Mouse (Mus musculus): Measurements from ENCODE around the gene Dnajb3.

Gene Dnajb3

DNA sequence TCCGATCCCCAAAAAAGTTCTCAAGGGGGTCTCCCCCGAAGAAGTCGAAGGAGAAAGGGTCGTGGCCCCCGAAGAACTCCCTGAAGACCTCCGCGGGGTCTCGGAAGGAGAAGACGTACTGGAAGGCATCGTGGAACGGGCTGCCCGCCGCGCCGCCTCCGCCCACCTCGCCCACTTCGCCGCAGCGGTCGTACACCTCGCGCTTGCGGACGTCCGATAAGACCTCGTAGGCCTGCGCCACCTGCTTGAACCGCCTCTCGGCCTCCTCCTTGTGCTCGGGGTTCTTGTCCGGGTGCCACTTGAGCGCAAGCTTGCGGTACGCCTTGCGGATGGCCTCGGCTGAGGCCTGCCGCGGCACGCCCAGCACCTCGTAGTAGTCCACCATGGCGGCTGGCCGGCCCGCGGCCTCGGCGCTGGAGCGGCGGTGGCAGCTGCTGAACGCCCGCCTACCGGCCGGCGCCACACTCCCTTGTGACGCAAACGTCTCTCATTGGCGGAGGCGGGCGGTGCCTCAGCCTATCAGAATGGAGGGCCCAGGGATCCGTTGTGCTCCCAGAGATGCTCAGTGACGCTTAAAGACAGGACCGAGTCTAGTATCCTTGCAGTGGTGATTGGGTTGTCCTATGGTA lies at the start of gene Dnajb3:
Gene Dnajb3 (minus strand): TSS at position 489 of the 629 bp plus-strand sequence.
- DNase-seq (ENCODE audit: low read depth) = no peak

DNA sequence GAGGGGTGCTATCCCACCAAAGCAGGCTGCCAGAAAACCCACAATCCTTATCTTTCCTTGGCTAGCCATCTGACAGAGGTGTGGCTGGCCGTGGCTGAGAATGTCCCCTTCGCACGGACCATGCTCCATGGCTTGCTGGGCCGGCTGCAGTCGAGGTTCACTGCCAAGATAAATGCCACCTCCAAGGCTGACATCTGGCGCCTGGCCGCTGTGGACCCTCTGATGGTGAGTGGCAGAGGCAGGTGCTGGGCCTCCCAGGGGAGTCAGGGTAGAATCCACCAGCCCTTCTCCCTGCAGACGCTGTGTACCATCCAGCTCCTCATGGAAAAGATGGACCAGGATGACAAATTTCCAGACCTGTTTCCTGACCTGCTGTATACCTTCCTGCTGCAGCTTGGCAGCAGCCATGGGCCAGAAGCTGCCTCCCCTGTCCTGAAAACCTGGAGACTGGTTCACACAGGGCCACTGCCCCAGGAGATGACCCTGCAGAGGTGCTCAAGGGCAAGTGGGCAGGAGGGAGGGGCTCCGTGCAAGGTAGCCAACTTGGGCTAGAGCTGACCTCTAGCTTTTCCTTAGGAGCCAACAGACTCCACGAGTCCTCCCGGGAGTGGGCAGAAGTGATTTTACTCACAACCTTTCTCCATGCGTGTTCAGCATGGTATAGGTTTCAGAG lies 49.3 kb upstream of the Dnajb3 start:
- no peak for DNase-seq (ENCODE audit: low read depth)

GRCm38 (mm10) chr1:88253540-88253939 lies 48.0 kb upstream of the Dnajb3 start:
- DNase-seq (ENCODE audit: low read depth) = no peak

GRCm38 (mm10) chr1:88253106-88253505 lies 47.5 kb upstream of the Dnajb3 start:
- DNase-seq (ENCODE audit: low read depth) = no peak

GRCm38 (mm10) chr1:88250023-88250422 lies 44.4 kb upstream of the Dnajb3 start:
- no peak for DNase-seq (ENCODE audit: low read depth)

DNA sequence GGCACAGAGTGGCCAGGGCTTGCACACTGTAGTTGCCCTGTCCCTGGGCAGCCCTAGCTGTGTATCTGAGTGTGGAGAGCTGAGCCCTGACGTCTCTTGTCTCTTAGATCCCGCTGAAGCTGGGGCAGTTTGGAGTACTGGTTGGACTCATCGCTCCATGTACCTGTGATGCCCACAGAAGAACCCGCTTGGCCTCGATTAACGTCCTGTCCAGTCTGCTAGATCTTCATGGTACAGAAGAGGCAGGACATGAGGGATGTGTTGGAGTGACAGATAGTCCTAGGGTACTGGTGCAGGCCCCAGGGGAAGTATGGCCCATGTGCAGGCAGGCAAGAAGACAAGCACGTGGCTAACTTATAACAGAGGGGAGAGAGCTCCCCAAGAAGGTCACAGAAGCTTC lies 44.0 kb upstream of the Dnajb3 start:
- no peak for DNase-seq (ENCODE audit: low read depth)

DNA sequence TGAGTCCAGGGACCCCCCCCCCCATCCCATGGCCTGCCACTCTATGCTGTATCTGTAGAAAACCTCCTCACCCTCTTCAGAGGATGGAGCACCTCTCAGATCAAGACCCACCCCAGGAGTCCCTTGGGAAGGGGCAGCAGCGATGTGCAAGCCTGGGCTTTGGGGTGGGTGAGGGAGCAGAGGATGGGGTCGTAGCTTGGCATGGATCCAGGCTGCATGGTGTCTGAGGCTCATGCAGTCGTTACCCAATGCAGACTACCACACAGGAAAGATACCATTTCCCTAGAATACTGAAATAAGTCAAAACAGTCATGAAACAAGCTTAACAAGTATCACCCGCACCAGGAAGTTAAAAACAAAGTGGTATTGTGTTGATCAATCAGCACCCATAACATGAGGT lies 43.1 kb upstream of the Dnajb3 start:
- no peak for DNase-seq (ENCODE audit: low read depth)

DNA sequence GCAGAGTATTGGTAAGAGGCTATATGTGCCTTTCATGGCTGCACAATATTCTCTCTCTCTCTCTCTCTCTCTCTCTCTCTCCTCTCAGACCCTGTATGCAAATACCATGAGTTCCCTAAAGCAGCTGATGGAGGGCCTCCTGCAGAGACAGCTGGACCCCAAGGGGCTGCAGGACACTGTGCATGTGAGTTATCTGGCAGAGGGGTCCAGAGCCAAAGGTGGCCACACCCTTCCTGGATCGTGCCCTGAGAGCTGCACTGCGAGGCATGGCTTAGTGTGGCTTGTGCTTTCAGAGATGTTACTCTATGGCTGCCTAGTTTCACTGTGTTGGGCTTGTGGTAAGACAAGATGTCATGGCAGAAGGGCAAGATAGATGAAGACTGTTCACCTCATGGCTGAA lies 42.1 kb upstream of the Dnajb3 start:
- no peak for DNase-seq (ENCODE audit: low read depth)

DNA sequence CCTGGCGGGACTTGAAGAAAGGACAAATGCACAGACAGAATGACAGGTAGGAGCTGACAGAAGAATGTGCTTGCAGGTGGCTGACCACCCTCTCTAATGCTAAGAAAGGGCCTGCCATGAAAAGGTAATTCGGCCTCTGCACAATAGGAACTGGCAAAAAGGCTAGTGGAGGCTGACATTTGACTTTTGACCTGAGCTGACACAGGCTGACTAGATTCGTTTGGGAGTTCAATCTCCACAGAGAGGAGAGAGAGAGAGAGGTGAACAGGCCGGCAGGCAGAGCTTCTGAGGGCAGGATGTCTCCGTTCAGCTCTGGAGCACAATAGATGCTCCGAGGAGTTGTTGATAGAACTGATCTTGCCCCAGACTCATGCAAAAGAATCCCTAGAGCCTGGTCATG lies 40.8 kb upstream of the Dnajb3 start:
- no peak for DNase-seq (ENCODE audit: low read depth)

DNA sequence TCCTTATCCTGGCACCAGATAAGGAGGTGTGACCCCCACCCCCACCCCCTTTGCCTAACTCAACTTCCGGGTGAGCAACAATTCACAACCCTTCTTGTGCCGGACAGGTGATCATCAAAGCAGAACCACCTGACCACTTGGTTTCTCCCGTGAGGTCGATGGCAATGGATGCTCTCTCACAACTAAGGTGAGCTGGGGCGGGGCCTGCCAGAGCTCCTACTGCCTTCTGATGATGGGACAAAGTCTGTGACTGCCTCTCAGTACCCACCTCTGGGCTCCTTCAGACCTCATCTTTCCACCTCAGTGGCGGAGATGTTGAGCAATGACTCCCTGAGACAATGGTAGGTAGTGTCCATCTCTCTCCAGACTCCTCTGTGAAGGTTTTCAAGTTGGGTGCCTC lies 40.3 kb upstream of the Dnajb3 start:
- no peak for DNase-seq (ENCODE audit: low read depth)

- no peak for DNase-seq (ENCODE audit: low read depth)
Observed at GRCm38 (mm10) chr1:88243861-88244260, 38.3 kb upstream of the Dnajb3 start.

- no peak for DNase-seq (ENCODE audit: low read depth)
Observed at GRCm38 (mm10) chr1:88240579-88240978, 35.0 kb upstream of the Dnajb3 start.

- DNase-seq (ENCODE audit: low read depth) = no peak
Observed at GRCm38 (mm10) chr1:88240072-88240471, 34.5 kb upstream of the Dnajb3 start.

DNA sequence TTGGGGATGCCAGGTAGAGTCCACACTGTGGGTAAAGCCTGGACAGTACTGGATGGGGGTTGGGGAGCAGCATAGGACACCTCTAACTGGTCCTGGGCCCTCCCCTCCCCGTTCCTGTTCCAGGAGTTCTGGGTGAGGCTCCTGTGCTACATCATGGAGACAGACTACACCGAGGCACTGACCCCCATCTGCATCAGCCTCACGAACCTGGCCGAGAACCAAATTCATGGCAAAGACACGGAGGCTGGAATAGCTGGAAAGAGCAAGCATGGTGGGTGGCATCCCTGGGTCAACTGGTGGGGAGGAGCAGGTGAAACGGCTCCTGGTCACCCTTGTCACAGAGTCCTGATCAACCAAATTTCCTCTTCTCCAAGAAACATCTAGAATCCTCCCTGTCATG lies 33.2 kb upstream of the Dnajb3 start:
- DNase-seq (ENCODE audit: low read depth) = no peak

GRCm38 (mm10) chr1:88237311-88237710 lies 31.7 kb upstream of the Dnajb3 start:
- DNase-seq (ENCODE audit: low read depth) = no peak

DNA sequence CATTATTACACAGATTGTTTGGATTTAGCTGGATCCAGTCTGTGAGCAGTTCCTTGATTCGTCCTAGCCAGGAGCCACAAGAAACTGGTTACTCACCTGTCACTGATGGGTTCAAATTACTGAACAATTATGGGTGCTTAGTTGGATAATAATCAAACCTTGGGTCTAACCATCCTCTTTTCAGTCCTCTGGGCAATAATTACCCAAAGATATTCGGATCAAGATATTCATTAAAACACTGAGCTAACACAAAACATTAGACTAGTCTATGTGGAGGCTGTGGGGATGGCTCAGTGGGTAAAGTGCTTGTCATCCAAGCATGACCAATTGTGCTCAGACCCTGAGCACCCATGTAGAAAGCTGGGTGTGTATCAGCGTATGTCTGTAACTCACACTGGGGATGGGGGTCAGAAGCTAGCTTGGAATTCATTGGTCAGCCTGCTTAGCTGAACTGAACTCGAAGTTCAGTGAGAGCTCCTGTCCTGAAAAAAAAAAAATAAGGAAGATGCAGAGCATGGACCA lies 30.4 kb upstream of the Dnajb3 start:
- no peak for DNase-seq (ENCODE audit: low read depth)

GRCm38 (mm10) chr1:88235046-88235893 lies 29.7 kb upstream of the Dnajb3 start:
- DNase-seq (ENCODE audit: low read depth) = no peak

DNA sequence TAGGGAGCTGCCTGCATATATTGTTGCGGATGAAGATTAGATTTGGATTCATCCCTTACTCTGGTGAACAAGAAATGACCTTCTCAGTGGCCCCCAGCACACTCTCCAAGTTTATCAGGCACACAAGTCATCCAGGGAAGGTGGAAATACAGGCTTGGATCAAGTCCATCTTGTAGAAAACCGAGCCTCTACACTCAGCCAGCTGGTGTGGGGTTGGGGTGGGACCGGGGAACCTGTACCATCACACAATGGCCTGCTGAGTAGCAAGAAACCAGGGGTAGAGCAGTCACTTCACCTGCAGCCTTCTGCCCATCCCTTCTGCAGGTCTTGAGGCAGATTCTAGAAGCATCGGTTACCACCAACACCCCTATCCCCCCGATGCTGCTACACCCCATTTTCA lies 29.1 kb upstream of the Dnajb3 start:
- no peak for DNase-seq (ENCODE audit: low read depth)

DNA sequence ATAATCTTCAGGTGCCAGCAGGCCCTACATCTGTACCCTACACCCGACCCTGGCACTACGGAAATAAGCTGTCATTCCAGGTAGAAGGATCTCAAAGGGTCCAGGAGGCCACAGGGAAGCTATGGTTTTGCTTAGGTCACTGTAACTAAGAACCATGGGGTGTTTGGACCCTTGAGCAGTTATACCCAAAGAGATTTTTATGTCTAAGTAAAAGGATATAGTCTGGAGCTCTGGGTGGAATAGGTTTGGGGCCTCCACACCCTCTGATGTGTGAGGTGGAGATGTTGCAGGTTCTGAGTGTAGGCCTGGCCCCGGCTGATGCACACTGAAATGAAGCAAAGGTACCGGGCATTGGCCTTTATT lies 28.6 kb upstream of the Dnajb3 start:
- DNase-seq (ENCODE audit: low read depth) = no peak

GRCm38 (mm10) chr1:88233421-88234247 lies 28.1 kb upstream of the Dnajb3 start:
- DNase-seq (ENCODE audit: low read depth) = no peak

- DNase-seq (ENCODE audit: low read depth) = no peak
Observed at GRCm38 (mm10) chr1:88232664-88233380, 27.2 kb upstream of the Dnajb3 start.
